Mouse (Mus musculus): ENCODE measurements around the gene Gm49380. TPM values are rescaled to one million over a fixed set of nuclear protein-coding genes. Genes with fewer than 3 reads are reported as not detected.

The Gm49380 gene
- polyA plus RNA-seq, 1 experiment from 2014 or later: 0.20 TPM

GRCm38 (mm10) chr9:44135731-44136411 lies 22.6 kb upstream of the Gm49380 start:
- Histone ChIP-seq H3K9ac (ENCODE audit: low read length) (peak overlapping the region; percentile 93), H3K27me3 (ENCODE audit: control insufficient read depth, insufficient read depth, low read length) (no peaks in the 10 kb centered on the region), H3K4me2 (ENCODE audit: low read depth, low read length) (peak overlapping the region; percentile 71), H3K4me1 (ENCODE audit: control insufficient read depth, insufficient read depth, low read length) (peaks cover 45% of the 10 kb centered on the region), H3K36me3 (ENCODE audit: control insufficient read depth, insufficient read depth) (peaks cover 34% of the 10 kb centered on the region), H3K27ac (ENCODE audit: low read length) (peak overlapping the region; percentile 95), H3K9me3 (replicated peaks; ENCODE audit: control insufficient read depth, low read length) (no peaks in the 10 kb centered on the region), H3K4me3 (ENCODE audit: low read length) (peak overlapping the region; percentile 84)
- peak; percentile 52 for ATAC-seq (replicated peaks; ENCODE audit: extremely low read depth, insufficient read depth, low FRiP score)
- WGBS: 15% methylated on average over 7 of the region's 7 CpGs

DNA sequence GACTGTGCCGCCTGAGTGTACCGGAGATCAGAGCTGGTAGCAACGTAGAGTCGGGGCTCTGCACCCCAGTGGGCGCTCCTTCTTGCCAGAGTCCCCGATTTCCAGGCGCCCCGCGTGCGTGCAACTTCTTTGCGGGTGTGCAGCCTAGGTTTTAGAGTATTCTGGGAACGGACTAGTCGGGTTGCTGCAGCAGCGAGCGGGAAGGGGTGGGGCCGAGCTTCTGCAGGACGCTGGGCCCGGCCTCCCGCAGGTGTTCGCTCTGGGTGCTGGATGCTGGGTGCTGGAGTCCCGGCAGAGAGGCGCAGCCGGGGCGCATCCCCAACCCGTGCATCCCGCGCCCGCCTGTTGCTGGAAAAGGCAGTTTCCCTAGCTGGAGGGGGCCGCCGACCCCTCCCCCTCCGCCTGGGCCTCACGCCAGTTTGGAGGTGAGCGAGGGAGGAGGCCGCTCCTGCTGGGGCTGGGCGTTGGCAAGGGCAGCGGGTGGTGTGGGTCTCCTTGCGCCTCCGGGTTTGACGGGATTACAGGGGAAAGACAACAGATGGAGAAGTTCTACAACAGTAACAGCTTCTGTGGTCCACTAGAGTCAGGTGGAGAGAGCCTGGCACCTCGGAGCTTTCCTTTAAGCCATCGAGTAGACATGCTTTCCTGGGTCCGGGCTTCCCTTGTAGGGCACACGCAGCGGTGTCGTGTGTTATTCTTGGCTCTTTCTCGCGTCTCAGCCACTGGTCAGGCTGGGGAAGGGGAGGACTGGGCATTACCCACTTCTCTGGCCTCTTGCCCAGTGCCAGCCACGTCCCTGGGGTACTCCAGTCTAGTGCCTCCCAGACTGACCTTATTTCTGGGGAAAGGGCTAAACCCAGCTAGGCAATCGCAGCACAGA lies 21.8 kb upstream of the Gm49380 start:
- under 1% methylated on average over 49 of the region's 49 CpGs for WGBS
- Histone ChIP-seq H3K27ac (ENCODE audit: low read length) (peak overlapping the region; percentile 95), H3K4me2 (ENCODE audit: low read depth, low read length) (peak overlapping the region; percentile 71), H3K4me1 (ENCODE audit: control insufficient read depth, insufficient read depth, low read length) (peaks cover 49% of the 10 kb centered on the region), H3K36me3 (ENCODE audit: control insufficient read depth, insufficient read depth) (peaks cover 29% of the 10 kb centered on the region), H3K4me3 (ENCODE audit: low read length) (peak overlapping the region; percentile 84), H3K9me3 (replicated peaks; ENCODE audit: control insufficient read depth, low read length) (no peaks in the 10 kb centered on the region), H3K9ac (ENCODE audit: low read length) (peak overlapping the region; percentile 93), H3K27me3 (ENCODE audit: control insufficient read depth, insufficient read depth, low read length) (no peaks in the 10 kb centered on the region)
- peak; percentile 43 for ATAC-seq (replicated peaks; ENCODE audit: extremely low read depth, insufficient read depth, low FRiP score)

DNA sequence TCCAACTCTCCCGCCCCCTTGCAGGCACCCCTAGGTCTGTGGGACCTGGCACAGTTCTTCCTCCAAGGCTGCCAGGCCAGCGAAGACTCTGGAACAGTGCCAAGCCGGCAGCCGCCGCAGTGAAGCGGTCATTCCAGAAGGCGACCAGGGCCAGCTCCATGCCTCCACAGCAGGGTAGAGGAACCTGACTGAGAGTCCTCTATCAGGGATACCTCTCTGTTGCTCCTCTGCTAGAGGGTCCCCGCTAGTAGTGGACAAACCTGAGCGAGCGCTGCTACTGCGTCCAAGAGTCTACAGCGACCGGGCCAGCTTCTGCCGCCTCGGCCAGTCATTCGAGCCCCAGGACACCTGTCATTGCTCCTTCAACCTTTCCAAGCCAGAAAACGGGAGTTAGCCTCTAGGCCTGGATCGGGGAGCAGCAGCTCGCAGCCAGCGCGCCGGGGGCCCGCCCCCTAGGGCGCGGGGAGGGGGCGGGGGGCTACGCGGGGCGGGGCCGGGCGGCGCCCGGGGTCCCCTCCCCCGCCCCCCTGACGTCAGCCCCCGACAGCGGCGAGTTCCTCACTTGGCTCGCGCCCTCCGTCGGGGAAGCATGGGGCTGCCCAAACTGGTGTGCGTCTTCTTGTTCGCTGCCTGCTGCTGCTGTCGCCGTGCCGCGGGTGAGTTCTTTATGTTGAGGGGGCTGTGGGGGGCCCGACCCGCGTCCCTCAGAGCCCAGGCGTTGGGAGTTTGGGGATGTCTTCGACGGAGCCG lies 21.0 kb upstream of the Gm49380 start, which contains the start of gene Mcam:
Gene Mcam (plus strand): TSS at position 369 of the 750 bp plus-strand sequence.
- Histone ChIP-seq H3K4me1 (ENCODE audit: control insufficient read depth, insufficient read depth, low read length) (peaks cover 50% of the 10 kb centered on the region), H3K27ac (ENCODE audit: low read length) (peak within 1 kb of the TSS; percentile 95), H3K27me3 (ENCODE audit: control insufficient read depth, insufficient read depth, low read length) (no peaks in the 10 kb centered on the region), H3K9ac (ENCODE audit: low read length) (peak within 1 kb of the TSS; percentile 93), H3K9me3 (replicated peaks; ENCODE audit: control insufficient read depth, low read length) (no peaks in the 10 kb centered on the region), H3K36me3 (ENCODE audit: control insufficient read depth, insufficient read depth) (peaks cover 21% of the 10 kb centered on the region), H3K4me3 (ENCODE audit: low read length) (peak within 1 kb of the TSS; percentile 84), H3K4me2 (ENCODE audit: low read depth, low read length) (peak within 1 kb of the TSS; percentile 71)
- WGBS: under 1% methylated on average over 50 of the region's 55 CpGs
- ATAC-seq (replicated peaks; ENCODE audit: extremely low read depth, insufficient read depth, low FRiP score): peak; percentile 49

DNA sequence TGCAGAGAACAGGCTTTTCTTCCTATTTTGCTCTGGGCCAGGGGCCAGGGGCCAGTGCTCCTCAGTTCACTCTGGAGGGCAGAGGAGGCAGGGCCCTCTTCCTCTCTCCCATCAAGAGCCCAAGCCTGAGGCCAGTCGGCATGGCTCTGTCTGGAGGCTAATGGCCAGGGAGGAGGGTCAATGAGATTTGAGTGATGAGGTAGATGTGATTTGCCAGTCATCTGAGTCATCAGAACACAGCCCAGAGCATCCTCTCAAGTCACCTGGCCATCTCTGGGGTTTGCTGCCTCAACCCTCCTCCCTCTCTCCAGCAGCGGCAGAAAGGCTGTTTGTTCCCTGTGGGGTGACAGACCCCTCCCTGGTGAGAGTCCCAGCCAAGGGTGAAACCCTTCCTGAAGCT lies 20.0 kb upstream of the Gm49380 start:
- ATAC-seq (replicated peaks; ENCODE audit: extremely low read depth, insufficient read depth, low FRiP score): no peak
- H3K4me2 ChIP-seq (ENCODE audit: low read depth, low read length): peak overlapping the region; percentile 71
- H3K36me3 ChIP-seq (ENCODE audit: control insufficient read depth, insufficient read depth): peaks cover 12% of the 10 kb centered on the region
- WGBS: 19% methylated on average over 2 of the region's 2 CpGs
- H3K4me1 ChIP-seq (ENCODE audit: control insufficient read depth, insufficient read depth, low read length): peaks cover 50% of the 10 kb centered on the region
- H3K9ac ChIP-seq (ENCODE audit: low read length): peak overlapping the region; percentile 93
- H3K9me3 ChIP-seq (replicated peaks; ENCODE audit: control insufficient read depth, low read length): no peaks in the 10 kb centered on the region
- no peaks in the 10 kb centered on the region for H3K27me3 ChIP-seq (ENCODE audit: control insufficient read depth, insufficient read depth, low read length)
- H3K4me3 ChIP-seq (ENCODE audit: low read length): peak overlapping the region; percentile 84
- peak overlapping the region; percentile 95 for H3K27ac ChIP-seq (ENCODE audit: low read length)

DNA sequence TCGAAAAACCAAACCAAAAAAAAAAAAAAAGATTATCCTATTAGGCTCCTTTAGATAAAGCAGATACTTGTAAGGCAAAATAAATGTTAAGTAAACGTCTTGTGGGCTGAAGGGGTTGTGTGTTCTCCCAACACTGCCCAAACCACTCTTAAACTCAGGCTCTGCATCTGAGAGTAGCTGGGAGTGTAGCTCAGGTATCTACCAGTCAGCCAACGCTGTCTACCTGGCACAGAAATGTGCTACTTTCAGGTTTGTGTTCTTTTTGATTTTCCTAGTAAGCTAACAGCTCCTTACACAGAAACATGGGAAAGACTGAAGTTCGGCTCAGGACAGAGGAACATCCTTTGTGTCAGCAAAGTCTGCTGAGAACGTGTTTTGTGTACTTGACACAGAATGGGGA lies 18.9 kb upstream of the Gm49380 start:
- Histone ChIP-seq H3K9ac (ENCODE audit: low read length) (no peak overlapping the region), H3K4me1 (ENCODE audit: control insufficient read depth, insufficient read depth, low read length) (peaks cover 46% of the 10 kb centered on the region), H3K4me2 (ENCODE audit: low read depth, low read length) (no peak overlapping the region), H3K4me3 (ENCODE audit: low read length) (no peak overlapping the region), H3K36me3 (ENCODE audit: control insufficient read depth, insufficient read depth) (peaks cover 3% of the 10 kb centered on the region), H3K27ac (ENCODE audit: low read length) (peak overlapping the region; percentile 38), H3K9me3 (replicated peaks; ENCODE audit: control insufficient read depth, low read length) (no peaks in the 10 kb centered on the region), H3K27me3 (ENCODE audit: control insufficient read depth, insufficient read depth, low read length) (no peaks in the 10 kb centered on the region)
- no peak for ATAC-seq (replicated peaks; ENCODE audit: extremely low read depth, insufficient read depth, low FRiP score)
- 69% methylated on average over 5 of the region's 5 CpGs for WGBS

DNA sequence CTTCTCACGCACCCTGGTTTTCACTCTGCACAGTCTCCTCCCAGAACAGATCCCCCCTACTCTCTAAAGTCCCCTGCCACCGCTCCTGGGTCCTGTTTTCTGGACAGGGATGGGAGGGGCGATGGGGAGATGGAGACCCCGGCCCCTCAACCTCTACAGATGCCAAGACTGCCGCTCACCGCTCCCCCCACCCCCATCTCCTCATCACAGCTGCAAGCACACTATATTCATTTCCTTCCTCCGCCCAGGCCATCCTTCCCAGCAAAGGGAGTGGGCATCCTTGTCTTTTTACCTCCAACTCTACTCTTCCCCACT lies 17.9 kb upstream of the Gm49380 start:
- peak overlapping the region; percentile 33 for H3K4me2 ChIP-seq (ENCODE audit: low read depth, low read length)
- no peak for ATAC-seq (replicated peaks; ENCODE audit: extremely low read depth, insufficient read depth, low FRiP score)
- H3K9ac ChIP-seq (ENCODE audit: low read length): peak overlapping the region; percentile 50; the same call in 1 of the 2 replicates
- no peak overlapping the region for H3K4me3 ChIP-seq (ENCODE audit: low read length)
- no peaks in the 10 kb centered on the region for H3K9me3 ChIP-seq (replicated peaks; ENCODE audit: control insufficient read depth, low read length)
- 46% methylated on average over 7 of the region's 7 CpGs for WGBS
- peak overlapping the region; percentile 93 for H3K27ac ChIP-seq (ENCODE audit: low read length)
- no peaks in the 10 kb centered on the region for H3K36me3 ChIP-seq (ENCODE audit: control insufficient read depth, insufficient read depth)
- H3K4me1 ChIP-seq (ENCODE audit: control insufficient read depth, insufficient read depth, low read length): peaks cover 43% of the 10 kb centered on the region
- H3K27me3 ChIP-seq (ENCODE audit: control insufficient read depth, insufficient read depth, low read length): no peaks in the 10 kb centered on the region

DNA sequence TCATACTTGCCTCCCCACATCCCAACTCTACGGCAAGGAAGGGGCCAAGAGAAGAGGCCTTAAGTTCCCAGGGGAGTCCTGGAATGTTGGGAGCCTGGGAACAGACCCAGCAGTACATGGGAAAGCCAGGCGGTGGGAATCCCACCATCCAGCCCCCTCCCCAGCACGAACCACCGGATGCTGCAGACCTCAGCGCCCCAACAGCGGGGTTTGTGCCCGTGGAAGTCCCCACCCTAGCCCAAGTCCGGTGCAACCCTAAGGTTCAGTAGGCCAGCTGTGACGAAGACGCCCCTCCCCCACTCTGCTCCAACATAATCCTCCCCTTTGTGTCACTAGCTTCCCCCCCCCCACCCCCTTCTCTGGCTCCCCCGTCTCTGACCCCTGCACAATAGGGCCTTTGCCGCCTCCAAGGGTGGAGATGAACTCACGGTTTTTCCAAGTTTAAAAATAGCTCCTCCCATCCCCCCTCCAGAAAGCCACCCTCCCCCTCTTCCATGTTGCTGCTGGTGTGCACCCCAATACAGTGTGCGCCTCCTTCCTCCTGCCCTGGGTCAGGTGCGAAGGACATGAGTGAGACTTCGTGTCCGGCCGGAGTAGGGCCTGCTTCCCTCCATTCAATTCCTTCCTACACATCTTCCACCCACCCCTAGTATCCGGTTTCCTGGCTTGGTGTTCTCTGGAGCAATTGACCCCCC lies 17.4 kb upstream of the Gm49380 start:
- 21% methylated on average over 19 of the region's 19 CpGs for WGBS
- peak overlapping the region; percentile 53 for H3K4me3 ChIP-seq (ENCODE audit: low read length)
- H3K9ac ChIP-seq (ENCODE audit: low read length): peak overlapping the region; percentile 82
- H3K27ac ChIP-seq (ENCODE audit: low read length): peak overlapping the region; percentile 93
- peak; percentile 5 for ATAC-seq (replicated peaks; ENCODE audit: extremely low read depth, insufficient read depth, low FRiP score)
- H3K4me2 ChIP-seq (ENCODE audit: low read depth, low read length): peak overlapping the region; percentile 89
- H3K27me3 ChIP-seq (ENCODE audit: control insufficient read depth, insufficient read depth, low read length): no peaks in the 10 kb centered on the region
- no peaks in the 10 kb centered on the region for H3K36me3 ChIP-seq (ENCODE audit: control insufficient read depth, insufficient read depth)
- no peaks in the 10 kb centered on the region for H3K9me3 ChIP-seq (replicated peaks; ENCODE audit: control insufficient read depth, low read length)
- peaks cover 39% of the 10 kb centered on the region for H3K4me1 ChIP-seq (ENCODE audit: control insufficient read depth, insufficient read depth, low read length)

DNA sequence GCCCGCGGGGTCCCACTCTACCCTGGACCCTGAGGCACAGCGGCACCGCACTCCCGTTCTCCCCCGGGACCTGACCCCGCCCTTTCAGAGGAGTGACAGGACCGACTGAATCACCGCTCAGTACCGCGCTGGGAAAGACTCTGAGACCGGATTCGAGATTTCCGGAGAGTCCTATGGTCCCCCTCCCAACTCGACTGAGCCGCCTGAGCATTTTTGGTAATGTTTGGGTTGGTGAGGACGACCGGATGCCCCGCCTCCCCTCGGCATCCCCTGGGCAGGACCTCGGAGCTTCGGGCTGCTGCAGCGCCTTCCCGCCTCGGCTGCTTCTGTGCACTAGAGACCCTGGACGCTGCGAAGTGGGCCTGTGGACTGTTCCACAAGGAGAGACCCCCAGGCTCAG lies 16.7 kb upstream of the Gm49380 start:
- H3K27me3 ChIP-seq (ENCODE audit: control insufficient read depth, insufficient read depth, low read length): no peaks in the 10 kb centered on the region
- ATAC-seq (replicated peaks; ENCODE audit: extremely low read depth, insufficient read depth, low FRiP score): peak; percentile 52
- peaks cover 42% of the 10 kb centered on the region for H3K4me1 ChIP-seq (ENCODE audit: control insufficient read depth, insufficient read depth, low read length)
- H3K9ac ChIP-seq (ENCODE audit: low read length): peak overlapping the region; percentile 82
- peak overlapping the region; percentile 89 for H3K4me2 ChIP-seq (ENCODE audit: low read depth, low read length)
- no peaks in the 10 kb centered on the region for H3K36me3 ChIP-seq (ENCODE audit: control insufficient read depth, insufficient read depth)
- WGBS: 0% methylated on average over 27 of the region's 27 CpGs
- no peaks in the 10 kb centered on the region for H3K9me3 ChIP-seq (replicated peaks; ENCODE audit: control insufficient read depth, low read length)
- H3K4me3 ChIP-seq (ENCODE audit: low read length): peak overlapping the region; percentile 53
- peak overlapping the region; percentile 93 for H3K27ac ChIP-seq (ENCODE audit: low read length)

Measured in heart, embryonic 16.5 days (tissue).